Mouse (Mus musculus): ENCODE measurements around the gene Cachd1.

The Cachd1 gene

DNA sequence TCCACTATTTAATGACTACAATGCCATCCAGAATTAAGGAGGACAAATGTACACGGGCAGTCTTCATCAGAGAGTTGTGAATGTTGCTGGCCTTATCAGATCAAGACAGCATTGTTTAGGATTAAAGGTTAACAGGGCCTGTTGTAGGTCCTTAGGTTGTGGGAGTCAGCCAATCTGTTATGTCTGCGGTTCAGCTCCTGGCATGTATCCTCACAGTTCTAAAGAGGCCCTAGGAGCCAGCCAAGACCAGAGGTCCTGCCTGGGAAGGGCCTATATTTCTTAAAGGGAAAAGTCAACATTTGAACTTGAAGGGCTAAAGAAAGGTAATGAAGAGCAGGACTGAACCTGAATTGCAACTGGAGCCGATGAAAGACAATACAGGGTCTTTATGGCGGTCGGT lies 13.7 kb downstream of the Cachd1 start:
- in situ Hi-C loops (cut with MseI, MboI): no loop called here

DNA sequence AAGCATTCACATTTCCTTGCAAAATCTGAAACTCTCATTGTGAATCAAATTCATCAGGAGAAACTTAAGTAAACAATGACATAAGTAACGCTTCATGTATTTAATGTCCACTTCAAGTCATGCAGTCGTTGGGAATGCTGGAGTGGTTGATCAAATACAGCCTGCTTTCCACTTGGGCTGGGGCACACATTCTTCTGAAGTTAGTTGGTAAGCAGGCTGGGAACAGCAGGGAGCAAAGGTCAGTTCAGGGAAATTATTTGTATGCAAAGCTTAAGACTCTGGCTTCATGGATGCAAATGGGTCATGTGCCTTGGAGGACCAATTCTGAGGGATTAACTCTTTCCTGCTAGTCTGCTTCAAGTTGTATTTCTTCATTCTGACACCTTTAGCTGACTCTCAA lies 16.7 kb downstream of the Cachd1 start:
- in situ Hi-C loops (cut with MseI, MboI): no loop called here

DNA sequence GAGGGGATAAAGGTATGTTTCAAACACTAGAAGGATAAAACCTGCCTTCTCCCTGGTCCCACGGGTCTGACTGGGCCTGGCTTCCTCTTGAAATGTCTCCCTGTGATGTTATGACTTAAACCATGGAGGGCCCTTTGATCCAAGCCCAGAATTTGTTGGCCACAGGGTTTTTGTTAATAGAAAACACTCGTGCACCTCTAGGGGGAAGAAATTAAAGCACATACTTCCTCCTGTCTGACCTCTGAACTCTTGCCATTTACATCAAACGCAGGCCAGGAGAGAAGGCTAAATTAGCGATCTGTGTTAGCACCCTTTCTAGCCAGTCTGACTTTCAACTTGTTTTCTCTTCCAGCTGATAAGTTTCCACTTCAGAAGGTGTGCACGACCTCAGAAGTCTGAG lies 19.0 kb downstream of the Cachd1 start:
- in situ Hi-C loops (cut with MseI, MboI): no loop called here

DNA sequence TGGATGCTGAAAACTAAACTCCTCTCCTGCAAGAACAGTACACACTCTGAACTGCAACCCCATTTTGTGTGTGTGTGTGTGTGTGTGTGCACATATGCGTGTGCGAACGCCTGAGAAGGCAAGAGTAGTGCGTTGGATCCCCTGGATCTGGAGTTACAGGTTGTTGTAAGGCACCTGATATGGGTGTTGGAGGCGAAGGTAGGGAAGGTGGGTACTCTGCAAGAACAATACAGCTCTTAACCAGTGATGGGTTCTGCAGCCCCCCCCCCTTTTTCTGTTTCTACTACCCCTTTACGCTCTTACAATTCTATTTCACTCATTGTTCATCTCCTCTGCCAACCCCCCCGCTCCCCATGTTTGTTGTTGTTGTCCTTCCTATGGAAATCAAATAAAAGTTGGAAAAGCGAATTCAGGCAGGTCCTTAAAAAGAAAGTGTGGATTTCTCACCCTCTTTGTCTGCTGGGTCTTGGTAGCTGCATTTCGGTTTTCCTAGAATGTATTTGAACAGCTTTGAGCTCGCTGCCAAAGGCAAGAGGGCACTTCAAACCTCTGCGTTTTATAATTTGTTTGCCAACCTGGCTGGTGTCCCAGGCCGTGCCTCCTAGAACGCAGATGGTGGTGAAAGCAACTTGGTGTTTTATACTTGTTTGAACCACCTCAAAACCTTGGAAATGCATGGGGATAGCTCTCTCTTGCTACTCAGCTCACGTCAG lies 24.4 kb downstream of the Cachd1 start:
- in situ Hi-C loops (cut with MseI, MboI): no loop called here

DNA sequence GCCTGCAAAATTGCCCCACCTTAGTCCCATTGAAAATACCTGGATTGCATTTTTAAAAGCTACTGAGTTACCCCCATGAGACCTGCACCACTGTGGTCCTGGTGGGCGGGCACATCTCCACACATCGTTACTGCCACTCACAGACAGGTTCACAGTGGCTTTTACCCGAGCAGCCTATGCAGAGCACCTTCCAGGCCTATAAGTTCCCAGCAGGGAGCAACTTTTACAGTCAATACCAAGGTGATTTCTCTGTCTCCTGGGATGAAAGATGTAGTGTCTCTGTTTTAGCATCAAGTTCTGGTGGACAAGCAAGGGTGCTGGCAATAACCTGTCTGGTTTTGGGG lies 24.9 kb downstream of the Cachd1 start:
- in situ Hi-C loops (cut with MseI, MboI): no loop called here

DNA sequence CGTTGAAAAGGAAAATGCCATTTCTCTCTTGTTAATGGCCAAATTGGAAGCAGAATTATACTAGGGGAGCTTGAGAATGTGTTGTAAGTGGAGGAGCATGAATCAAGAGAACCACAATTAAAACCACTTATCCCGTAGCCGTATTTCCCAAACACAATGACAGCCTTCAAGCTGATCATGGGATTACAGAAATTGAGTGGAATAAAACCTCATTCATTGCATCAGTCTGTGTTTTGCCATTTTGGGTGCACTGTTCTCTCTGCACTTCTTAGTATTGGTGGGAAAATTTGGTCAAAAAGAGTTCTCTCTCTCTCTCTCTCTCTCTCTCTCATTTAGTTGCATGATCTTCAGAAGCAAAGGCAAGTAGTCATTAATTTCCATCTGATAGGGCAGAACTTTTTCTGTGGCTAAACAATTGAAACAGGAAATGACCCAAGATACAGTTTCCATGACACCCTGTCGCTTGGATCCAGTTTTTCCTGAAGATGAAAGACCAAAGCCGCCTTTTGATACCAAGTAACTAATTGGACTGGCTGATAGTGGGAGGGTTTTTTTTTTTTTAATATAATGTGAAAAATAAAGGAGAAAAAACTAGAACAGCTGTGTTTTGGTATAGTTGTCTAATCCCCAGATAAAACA lies 34.7 kb downstream of the Cachd1 start:
- in situ Hi-C loops (cut with MseI, MboI): no loop called here

DNA sequence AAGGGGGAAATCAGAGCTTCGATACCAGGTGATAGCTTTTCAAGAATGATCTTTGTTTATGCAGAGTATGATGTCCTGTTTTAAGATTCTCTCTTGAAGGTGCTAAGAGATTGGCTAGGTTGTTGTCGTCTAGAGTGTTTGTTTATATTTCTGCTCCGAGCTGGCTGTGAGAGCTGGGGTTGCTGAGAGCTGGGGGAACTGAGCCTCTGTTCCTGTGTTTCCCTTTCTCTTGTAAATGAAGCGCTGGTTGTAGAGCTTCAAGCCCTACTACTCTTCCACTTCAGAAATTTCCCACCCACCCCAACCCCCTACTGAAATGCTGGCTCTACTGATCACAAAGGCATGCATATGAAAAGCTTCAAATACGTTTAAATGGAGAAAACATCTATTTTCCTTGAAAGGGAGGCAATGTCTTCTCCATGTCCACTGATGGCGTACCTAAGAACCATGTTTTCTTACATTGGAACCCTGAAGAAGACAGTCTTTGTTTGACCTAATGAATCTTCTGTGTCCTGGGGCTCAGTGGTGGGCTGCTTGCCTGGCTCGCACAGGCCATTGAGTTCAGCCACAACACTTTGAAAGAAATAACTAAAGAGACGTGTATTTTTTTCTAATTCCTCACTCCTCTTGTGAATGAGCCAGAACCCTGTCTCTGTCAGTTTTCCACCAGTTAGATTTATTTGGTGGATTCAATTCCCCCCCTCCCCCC lies 35.5 kb downstream of the Cachd1 start:
- in situ Hi-C loops (cut with MseI, MboI): no loop called here

DNA sequence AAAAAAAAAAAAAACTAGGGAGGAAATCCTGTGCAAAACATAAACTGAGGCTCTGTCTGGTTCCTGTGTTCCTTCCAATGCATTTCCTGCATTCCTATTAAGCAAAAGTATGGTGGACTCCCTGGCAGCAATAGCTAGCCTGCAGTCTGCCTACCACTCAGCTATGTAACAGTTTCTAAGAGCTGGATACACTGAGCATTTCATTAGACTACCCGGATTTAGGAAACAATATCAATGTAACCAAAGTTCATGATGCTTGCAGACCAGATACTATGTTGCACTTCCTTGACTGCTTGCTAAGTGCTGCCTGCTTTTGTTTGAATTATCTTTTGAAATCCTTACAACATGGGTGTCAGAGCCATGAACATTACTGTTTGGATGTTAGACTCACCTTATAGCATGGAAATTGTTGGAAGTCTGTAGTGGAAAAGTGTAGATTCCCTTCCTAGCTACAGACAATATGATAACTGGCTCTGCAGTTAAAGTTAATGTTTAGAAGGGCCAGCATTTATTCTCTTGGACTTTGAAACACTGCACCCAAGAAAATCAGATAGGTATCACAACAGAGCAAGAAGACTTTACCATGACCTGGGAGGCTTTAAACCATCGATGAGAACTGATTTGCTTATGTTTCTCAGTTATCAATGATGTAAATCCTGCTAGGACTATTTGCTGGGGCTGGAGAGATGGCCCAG lies 37.4 kb downstream of the Cachd1 start:
- in situ Hi-C loops (cut with MseI, MboI): no loop called here

DNA sequence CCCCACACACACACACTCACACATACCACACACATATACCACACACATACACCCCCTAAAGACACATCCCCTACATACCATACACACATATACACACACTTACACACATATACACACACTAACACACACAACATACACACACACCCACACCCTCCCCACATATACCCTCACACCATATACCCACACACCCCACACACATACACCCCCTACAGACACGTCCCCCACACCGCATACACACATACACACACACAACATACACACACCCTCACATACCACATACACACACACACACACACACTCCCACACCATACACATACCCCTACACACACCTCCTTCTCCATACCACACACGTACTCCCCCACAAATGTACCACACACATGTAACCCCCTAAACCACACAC lies 42.8 kb downstream of the Cachd1 start:
- in situ Hi-C loops (cut with MseI, MboI): no loop called here

DNA sequence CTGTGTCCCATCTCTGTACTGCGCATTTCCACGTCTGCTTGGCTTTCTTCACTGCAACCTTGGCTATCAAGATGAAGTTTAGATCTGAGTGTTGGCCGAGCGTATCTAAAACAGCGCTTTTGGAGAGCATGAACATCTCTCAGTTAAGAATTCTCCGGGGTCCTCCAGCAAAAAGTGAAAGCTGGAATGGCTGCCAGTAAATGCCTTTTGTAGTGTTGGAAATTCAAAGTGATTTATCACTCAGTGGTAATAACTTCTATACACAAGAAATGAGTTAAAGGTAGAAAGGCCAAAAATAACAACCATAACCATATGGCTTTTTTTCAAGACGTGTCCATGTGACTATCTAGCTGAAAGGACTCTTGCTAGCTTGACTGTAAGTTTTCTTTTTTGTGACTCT lies 46.1 kb downstream of the Cachd1 start:
- in situ Hi-C loops (cut with MseI, MboI): no loop called here

DNA sequence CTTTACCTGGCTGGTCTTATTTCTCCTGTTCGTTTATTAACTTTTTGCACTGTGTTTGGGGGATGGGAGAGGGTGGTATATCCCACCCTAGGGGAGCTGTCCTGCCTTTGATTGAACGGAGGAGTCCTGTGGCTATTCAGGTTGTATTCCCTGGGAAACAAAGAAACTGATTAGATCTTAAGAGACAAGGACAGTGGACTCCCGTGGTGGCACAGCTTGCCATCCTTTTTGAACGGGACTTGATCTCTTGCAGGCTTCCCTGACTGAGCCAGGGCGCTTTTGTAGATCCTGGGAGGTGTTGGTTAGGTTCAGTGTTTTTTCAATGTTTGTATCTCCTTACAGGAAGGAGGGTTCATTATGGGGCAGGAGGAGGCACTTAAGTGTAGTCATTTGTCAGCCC lies 50.9 kb downstream of the Cachd1 start:
- in situ Hi-C loops (cut with MseI, MboI): no loop called here

DNA sequence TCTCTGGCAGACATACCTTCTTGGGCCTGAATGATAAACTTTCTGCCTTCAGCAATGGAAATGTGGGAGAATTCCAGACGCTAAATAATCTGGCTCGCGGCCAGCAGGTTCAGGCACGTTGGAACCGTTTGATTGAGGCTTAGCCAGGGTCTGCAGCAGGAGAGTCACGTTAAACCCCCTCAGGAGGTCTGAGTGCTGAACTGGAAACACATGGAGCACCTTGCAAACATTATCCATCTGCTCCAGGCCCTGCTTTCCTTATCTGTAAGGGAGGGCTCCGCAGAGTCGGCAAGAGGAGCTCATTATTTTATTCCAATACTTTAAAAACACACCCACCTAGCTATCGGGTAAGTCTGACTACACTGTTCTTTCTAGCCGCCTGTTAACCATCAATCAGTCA lies 52.3 kb downstream of the Cachd1 start:
- in situ Hi-C loops (cut with MseI, MboI): no loop called here

DNA sequence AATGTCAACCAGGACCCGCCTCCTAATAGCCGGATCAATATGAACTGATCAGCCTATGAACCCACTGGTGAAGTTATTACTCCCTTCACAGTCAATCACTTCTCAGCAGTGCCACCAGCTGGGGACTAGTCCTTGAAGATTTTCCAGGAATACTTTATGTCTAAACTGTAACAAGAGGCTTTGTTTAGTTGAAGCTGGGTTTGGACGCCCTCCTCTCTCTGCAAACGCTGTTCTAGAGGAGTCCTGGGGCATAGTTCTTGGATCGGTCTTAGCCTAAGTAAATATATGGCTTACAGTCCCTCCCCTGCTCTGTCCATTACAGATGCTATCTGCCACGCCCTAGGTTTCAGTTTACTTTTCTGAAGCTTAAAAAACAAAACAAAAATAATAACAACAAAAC lies 60.7 kb downstream of the Cachd1 start:
- in situ Hi-C loops (cut with MseI, MboI): no loop called here

DNA sequence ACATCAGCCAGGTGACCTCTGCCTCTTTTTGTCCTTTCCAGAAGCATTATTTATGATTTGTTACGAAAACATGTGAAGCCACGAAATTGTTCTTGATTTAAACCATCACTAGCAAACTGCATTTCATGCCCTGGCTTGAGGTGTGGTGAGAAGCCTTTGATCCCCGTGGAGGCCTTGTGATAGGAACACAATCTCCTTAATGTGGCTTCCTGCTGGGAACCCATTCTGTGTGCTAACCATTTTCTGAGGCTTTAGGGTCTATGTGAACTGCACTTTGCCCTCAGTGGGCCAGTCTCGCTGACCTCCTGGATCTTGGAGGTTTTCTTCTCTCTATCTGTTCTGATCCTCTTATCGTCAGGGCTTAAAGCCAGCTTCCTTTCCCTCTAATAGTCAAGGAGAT lies 66.2 kb downstream of the Cachd1 start:
- in situ Hi-C loops (cut with MseI, MboI): no loop called here

DNA sequence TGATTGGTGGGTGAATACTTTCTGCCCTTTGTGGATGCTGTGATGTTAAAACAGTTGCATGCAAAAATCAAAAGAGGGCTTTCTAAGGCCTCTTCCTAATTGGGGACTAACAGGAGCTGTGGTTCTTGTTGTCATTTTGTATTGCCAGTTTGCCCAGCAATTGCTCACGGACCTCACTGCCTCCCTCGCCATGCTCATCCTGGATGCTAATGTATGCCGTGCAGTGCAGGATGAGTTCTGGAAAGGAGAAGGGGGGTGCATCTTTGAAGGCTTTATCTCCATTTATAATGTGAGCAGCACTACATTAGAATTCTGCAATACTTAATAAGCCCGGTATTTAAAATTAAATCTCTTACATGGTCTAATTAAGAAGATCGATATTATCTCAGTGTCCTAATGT lies 66.6 kb downstream of the Cachd1 start:
- in situ Hi-C loops (cut with MseI, MboI): no loop called here

DNA sequence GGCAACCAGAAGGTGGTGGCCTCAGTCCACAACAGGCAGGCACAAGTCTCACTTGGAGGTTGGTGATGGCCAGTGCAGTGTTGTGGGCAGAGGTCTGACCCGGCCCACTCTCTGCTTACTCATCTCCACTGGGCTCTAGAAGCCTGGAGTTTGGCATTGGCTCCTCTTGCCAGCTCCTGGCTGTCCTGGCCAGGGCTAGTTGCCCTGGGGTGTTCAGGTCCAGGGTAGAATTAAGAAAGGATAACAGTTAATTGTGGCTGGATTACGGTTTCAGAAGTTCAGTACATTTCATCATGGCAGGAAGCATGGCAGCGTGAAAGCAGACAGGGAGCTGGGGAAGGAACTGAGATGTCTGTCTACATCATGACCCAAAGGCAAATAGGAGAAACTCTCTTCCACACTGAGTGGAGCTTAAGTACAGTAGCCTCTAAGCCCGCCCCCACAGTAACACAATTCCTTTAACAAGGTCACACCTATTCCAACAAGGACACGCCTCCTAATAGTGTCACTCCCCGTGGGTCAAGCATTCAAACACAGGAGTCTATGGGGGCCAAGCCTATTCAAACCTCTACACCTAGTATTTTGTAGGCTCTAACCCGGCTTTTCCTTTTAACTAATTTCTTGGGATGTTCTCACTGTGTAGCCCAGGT lies 74.5 kb downstream of the Cachd1 start:
- in situ Hi-C loops (cut with MseI, MboI): no loop called here

DNA sequence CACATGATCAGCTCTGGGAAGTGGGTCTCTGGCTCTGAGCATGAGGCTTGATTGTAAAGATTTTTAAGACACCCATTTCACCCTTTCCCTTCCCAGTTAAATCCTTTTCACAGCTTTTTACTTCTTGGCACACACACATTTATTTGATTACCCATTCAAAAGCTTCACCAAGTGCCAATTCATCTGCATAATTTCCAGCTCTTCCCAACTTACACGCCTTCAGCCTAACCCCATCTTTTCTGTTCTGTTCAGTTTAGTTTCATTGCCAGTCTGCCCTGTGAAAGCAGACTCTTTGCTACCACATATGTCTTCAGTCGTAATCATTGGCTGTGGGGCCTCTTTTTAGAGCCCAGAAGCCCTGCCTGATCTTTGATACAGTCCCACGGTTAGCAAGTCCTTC lies 76.0 kb downstream of the Cachd1 start:
- in situ Hi-C loops (cut with MseI, MboI): no loop called here

DNA sequence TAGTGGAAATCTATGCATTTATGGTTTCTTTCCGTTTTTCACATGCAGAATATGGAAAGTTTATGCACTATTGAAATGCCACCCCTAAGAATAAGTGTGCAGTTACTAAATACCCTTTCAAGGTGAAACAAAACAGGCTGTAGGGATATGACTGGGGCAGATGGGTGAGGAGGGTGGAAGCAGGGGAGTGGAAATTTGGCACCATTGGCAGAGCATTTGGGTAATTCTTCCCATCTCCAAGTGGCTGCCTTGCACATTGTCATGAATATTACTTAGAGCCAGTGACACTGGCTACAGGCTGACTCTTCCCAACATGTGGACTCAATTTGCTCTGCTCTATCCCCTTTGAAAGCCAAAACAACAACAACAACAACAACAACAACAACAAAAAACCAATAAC lies 77.0 kb downstream of the Cachd1 start:
- in situ Hi-C loops (cut with MseI, MboI): no loop called here

DNA sequence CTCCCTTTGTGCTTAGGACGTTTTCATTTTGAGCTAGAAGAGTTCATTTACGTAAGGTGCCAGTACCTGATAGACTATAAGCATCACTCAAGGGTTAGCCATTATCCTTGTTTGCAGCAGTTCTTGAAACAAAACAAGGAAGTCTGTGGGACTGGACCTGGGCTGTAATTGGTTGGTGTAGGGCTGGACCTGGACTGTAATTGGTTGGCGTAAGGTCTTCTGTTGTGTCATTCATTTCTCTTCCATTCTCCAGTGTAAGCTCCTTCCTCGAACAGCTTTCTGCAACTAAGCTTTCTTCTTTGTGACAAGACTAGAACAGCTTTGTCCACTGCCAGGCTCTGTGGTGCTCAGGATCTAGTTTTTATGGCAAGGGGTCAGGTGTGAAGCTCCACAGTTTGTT lies 78.9 kb downstream of the Cachd1 start:
- in situ Hi-C loops (cut with MseI, MboI): no loop called here

DNA sequence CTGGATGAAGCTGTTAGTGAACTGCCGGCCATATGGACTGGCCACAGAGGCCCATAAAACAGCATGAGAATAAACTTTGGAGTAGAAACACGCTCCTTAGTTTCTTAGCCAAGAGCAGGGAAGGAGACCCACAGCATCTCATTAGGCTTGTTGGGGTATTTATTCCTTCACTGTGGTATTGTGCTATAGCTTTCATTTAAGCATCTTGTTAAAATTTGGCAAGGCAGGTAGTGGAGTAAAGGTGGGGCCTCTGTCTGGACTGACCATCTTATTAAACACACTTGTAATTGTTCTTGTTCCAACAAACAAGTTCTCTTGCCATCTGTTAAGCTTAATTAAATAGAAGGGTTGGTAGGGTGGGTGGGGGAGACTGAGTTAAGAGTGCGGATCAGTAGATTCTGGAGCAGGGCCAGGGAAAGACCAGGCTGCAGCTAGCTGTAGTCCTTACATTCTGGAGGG lies 81.0 kb downstream of the Cachd1 start:
- in situ Hi-C loops (cut with MseI, MboI): no loop called here

DNA sequence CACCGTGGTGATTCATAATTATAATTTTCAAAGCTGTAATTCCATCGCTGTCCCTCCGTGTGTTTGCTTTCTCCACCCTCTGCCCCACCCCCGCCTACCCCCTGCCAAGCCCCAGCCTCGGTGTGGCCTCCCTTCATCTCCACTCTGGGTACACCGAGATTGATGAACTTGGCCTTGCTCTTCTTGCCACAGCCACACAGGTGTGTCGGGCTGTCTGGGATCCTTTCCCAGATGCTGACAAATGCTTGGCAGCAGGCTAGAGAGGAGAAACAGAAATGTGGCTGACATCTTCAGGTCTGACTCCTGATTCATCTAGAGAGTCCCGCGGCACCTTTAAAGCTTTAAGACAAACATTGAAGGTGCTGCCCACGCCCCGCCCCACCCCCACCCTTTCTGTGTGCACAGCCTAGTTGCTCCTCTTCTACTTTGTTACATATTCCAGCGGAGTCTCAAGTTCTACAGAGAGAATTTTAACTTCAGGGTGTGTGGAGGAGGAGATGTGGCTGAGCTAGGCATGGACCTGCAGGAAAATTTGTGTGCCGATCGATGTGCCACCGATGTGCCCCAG lies 87.5 kb downstream of the Cachd1 start:
- in situ Hi-C loops (cut with MseI, MboI): no loop called here

DNA sequence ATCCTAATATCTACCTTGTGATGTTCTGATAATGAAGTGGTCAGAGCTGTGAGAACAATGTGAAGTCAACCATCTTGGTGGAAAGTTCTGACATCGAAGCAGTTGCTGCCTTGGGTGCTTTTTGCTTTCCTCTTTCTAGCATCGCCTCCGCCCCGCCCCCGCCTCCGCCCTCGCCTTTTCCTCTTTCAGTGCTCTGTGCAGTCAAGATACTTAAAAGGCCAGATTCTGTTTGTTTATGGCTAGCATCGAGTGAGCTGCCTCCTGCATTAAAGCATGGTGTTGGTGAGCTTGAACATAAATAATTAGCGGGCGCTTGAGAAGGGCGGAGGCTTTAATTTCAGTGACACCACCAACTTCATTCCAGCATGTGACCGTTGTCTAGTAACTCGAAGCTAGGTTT lies 88.9 kb downstream of the Cachd1 start:
- in situ Hi-C loops (cut with MseI, MboI): no loop called here
